Mouse (Mus musculus): ENCODE measurements around the gene Rapgef4.

The Rapgef4 gene

DNA sequence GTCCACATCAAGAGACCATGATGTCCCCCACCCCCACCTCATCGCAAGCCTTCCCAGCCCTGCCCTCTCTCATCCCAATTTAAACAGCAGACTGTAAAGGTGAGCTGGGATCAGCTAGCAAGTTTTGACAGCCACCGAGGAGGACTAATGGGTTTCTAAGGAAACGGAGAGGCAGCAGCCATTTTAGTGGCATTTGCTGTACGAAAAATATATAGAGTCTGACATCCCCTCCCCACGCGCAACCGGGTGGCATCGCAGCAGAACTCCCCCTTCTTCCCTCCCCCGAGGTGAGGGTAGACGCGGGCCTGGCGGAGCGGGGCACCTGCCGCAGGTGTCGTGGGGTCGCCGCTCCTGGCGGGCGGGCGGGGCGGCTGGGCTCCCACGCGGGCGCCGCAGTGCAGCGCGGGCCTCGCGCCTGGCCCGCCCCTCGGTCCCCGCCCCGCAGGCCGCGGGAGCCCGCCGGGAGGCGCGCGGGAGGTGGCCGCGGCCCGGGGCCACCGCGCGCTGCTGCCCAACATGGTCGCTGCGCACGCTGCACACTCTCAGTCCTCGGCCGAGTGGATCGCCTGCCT lies at the start of gene Rapgef4:
Gene Rapgef4, plus strand, starts transcription at position 470 of the 572 bp plus-strand sequence.
- in situ Hi-C loops (cut with MboI; ENCODE audit: low sequenced_read_pairs), result no loop called here

DNA sequence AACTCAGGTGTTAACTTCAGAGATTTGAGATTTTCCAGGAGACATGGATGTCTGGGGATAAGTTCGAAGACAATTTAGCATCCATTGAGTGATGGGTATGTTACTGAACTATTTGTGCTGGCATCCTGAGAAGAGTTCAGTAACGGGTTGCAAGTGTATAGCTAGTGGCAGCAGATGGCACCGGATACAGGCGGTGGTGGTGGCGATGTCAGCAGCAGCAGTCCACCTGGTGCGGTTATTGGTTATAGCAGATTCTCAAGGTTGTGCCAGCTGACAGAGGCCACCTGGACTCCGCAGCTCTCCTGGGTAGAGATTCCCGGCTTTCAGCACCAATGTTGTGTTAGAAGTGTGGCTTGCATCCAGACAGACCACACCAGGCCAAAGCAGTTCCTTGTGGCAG lies 47.0 kb upstream of the Rapgef4 start:
- in situ Hi-C loops (cut with MboI; ENCODE audit: low sequenced_read_pairs), result no loop called here

DNA sequence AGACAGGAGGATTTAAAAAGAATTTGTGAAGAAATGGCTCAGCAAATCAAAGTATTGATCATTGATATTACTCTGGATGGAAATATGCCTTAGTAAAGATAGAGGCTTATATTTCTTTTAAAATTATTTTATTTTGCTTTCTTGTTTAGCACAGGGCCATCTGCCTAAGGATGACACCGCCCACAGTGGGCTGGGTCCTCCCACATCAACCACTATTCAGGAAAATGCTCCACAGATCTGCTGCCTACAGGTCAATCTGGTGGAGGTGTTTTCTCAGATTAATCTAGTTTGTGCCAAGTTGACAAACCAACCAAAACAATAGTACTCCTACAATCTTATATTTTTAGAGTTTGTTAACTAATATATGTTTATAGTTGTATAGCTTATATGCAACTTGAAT lies 44.3 kb upstream of the Rapgef4 start:
- in situ Hi-C loops (cut with MboI; ENCODE audit: low sequenced_read_pairs), result no loop called here

DNA sequence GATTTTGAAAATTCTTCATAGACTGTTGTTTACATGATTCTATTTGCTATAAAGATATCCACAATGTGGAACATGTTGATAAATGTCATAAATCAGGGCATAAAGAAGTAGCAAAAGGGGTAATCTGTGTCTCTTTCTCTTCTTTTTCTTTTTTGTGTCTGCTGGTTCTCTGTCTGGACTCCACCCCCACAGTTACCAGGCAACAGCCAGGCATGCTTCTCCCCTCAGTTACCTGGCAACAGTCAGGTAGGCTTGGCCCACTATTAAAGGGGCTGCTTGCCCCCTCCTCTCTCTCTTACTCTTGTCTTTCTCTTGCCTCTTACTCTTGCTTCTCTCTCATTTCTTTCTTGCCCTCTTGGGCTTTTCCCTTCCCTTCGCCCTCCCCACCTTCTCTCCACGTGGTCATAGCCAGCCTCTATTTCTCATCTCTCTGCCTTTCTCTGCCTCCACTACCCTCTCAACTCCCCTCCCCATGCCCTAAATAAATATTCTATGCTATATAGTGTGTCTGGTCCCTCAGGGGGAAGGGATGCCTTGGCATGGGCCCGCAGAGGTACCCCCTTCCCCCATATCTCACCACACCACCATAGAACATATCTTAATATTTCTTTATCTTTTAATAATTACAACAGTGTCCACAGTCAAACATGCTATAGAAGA lies 43.3 kb upstream of the Rapgef4 start:
- in situ Hi-C loops (cut with MboI; ENCODE audit: low sequenced_read_pairs), result no loop called here

DNA sequence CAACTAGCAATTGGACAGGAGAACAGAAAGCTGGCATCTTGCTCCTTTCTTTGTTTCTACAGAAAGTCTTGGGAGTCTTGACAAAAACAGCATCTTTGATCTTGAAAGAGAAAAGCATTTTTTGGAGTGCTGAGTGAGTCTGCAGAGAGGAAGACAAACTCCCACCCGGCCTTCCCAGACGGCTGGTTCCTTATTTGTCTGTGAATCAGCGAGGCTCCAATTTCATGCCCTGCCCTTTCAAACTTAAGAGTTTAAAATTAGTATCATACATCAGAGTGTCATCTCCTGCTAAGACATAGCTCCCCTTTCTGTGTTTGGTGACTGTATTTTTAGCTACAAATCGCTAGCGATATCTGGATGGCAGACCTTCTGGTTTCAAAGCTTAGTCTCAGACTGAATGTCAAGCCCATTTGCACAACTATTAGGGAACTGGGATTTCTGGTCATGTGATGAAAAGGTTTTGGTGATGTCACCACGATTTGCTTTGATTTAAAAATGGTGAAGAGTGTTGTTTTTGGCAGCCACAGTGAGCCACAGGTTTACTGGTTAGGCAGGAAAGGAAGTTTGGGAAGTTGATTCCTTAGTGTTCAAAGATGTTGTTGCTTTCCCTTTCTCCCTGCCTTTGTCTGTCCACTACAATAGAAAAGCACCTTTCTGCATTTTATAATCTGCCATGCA lies 42.2 kb upstream of the Rapgef4 start:
- in situ Hi-C loops (cut with MboI; ENCODE audit: low sequenced_read_pairs), result no loop called here

DNA sequence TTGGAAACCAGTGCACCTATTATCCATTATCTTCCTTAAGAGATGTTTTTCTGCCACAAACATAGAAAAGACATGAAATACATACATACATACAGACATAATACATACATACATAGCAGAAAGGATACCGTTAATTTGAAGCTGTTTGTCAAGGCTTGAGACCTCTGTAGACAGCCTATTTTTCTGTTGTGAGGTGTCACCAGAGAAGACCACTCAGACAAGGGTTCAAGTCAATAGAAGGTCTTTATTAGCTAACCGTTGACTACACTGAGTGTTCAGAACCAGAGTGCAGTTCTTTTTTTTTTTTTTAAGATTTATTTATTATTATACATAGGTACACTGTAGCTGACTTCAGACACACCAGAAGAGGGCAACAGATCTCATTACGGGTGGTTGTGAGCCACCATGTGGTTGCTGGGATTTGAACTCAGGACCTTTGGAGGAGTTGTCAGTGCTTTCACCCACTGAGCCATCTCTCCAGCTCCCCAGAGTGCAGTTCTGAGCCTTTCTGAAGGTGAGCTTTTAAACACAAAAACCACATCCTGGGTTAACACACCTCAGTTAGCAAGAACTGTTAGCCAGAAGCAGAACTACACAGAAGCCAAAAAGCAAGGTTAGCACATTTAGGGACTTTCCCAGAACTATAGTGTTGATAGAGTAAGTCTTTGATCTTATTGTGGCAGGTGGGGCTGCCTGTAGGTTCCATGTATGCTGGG lies 39.9 kb upstream of the Rapgef4 start:
- in situ Hi-C loops (cut with MboI; ENCODE audit: low sequenced_read_pairs), result no loop called here

DNA sequence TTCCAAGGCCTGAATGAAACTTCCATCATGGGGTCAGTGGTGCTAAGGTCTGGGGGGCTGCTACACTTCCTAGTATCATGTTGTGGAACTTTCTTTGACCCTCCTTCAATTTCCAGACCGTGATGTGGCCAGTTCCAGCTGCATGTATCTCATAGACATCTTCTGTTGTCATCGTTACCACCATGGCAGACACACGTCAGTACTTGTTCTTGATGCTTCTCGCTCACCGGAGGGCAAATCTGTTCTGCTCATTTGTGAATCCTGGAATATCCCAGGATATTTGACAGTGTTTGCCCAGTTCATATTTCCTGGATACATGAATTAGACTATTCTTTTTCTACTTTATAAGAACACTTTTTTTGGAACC lies 39.3 kb upstream of the Rapgef4 start:
- in situ Hi-C loops (cut with MboI; ENCODE audit: low sequenced_read_pairs), result no loop called here

DNA sequence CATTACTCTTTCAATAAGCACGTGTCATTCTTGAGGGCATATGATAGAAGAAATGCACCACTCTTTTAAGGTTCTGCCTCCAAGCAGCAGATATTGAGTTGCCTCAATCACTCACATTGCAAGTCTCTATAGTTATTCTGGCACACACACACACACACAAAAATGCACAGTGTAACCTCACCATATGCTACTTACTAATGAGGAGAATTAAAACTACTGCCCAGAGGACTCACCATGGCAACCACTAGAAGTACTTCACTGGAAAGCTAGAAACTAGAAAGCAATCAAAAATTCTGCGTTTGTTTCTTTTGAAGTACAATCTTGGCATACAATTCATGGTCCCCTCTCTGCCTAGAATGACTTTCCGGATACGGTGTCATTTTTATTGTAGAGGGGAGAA lies 29.8 kb upstream of the Rapgef4 start:
- in situ Hi-C loops (cut with MboI; ENCODE audit: low sequenced_read_pairs), result no loop called here

DNA sequence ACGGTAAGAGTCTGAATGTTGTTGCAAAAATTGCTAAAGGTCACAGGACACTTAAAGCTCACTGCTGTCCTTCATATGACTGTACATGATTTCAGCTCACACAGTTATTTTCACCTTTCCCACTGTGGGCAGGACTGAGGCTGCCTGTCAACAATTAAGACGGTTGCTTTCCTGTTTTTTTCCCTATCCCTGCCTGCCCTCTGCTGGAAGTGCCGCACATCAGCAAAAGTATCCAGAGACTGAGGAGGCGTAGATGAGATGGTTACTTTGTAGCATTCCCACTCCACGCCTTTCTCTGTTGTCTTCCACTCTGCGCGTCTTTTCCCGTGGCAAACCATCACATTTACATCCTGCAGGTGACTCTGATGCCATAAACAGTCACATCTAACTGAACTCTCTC lies 25.4 kb upstream of the Rapgef4 start:
- in situ Hi-C loops (cut with MboI; ENCODE audit: low sequenced_read_pairs), result no loop called here

DNA sequence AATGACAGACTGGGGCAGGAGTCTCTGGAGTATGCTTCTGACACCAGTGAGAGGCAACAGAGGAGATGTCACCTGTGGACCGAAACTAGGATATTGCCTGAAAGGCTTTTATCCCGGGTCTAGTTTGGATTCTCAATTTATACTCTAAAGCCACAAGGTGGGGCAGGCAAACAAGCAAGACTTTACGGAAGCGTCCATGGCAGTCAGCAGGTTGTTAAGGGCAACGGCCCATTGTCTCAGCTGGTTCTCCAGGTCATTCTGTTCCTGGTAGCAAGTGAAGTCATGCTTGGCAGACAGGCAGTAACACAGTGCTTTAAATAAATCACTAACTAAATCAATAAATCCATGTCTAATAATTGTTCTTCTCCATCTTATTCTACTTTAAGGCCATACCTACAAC lies 24.6 kb upstream of the Rapgef4 start:
- in situ Hi-C loops (cut with MboI; ENCODE audit: low sequenced_read_pairs), result no loop called here

DNA sequence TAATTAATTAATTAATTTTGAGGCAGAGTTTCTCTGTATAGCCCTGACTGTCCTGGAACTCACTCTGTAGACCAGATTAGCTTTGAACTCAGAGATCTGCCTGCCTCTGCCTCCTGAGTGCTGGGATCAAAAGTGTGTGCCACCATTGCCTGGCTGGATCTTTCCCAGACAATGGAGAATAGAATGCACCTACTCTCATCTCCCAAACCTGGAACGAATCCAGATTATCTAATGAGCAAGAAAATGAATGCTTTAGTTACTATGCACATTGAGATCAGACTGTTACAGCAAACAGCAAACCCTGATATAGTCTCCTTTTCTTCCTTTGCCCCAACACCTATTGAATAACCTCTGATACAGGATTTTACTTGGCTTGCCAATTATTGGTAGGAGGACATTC lies 23.1 kb upstream of the Rapgef4 start:
- in situ Hi-C loops (cut with MboI; ENCODE audit: low sequenced_read_pairs), result no loop called here

DNA sequence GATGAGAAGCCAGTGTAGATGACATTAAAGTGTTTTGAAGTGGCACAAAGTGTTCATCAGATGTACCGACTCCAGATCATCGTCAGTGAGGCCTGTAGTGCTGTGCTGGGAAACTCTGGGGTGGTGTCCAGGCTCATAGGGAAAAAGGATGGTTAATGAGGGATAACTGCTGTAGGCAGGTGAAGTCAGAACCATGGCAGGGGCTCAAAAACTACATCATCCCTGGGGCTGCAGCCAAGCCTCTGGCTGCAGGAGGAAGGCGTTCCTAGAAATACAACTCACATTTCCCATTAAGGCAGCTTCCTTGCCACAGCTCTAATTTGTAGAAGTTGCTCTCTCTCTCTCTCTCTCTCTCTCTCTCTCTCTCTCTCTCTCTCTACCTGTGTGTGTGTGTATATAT lies 22.6 kb upstream of the Rapgef4 start:
- in situ Hi-C loops (cut with MboI; ENCODE audit: low sequenced_read_pairs), result no loop called here

DNA sequence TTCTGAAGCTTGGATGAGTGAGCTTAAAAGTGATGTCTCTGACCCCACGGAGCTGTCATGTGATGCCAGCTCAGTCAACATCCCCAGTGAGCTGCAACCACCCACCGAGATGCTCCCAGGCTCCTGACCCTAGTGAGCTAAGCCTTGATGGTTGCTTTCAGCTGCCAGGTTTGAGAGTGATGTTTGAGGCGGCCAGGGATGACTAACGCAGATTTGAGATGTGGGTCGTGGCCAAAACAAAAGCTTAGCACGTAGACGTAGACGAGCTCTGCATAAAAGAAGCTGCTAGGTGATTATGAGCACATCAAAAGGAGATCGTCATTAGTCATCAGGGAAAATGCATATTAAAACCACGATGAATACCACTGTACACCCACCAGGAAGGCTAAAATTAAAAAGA lies 16.8 kb upstream of the Rapgef4 start:
- in situ Hi-C loops (cut with MboI; ENCODE audit: low sequenced_read_pairs), result no loop called here

DNA sequence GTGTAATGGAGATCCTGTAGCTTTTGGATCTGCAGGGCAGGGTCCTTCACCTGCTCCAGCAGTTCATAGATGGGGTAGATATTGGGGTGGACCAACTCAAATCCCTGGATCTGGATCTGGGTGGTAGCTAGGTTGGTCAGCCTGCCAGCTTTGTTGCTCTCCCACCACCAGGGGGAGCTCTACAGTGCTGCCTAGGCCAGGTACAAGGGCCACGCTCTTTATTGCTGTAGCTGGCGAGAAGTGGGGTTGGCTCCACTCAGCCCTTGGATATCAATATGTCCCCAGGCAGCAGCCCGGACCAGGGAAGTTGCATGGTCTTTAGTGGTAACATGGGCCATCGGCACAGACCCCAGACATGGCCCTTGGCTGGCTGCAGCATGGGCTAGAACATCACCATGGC lies 15.6 kb upstream of the Rapgef4 start:
- in situ Hi-C loops (cut with MboI; ENCODE audit: low sequenced_read_pairs), result no loop called here

DNA sequence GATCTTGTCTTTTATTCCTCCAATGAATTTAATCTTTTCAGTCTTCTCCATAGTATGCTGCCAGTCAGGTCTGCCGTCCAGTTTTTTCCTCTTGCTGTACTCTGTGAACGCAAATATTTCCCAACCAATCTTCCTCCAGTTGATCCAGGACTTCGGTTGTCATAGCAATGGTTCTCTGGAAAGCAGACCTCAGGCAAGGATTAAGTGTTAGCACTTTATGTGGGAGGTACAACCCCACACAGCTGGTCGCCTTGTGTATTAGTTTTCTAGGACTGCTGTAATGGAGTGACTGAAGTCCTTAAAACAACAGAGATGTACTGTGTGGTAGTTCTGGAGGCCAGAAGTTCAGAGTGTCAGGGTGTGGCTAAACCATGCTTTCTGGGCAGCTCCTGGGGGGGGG lies 14.3 kb upstream of the Rapgef4 start:
- in situ Hi-C loops (cut with MboI; ENCODE audit: low sequenced_read_pairs), result no loop called here

DNA sequence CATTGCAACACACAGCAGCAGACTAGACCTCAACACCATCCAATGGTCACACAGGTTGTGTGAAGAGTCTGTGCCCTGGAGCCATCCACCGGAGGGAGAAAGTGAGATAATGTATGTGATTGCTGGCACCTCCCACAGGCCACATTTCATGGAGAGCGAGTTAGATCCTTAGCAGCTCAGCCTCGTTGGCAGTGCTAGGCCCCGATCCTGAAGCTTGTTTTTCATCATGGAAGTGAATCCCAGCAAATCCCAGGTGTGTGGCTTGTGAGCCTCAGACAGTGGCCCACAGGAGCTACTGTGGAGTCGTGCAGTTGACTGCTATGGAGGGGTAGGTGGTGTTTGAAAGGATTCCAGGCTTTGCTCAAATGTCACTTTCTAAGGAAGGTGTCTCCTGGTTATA lies 13.2 kb upstream of the Rapgef4 start:
- in situ Hi-C loops (cut with MboI; ENCODE audit: low sequenced_read_pairs), result no loop called here

DNA sequence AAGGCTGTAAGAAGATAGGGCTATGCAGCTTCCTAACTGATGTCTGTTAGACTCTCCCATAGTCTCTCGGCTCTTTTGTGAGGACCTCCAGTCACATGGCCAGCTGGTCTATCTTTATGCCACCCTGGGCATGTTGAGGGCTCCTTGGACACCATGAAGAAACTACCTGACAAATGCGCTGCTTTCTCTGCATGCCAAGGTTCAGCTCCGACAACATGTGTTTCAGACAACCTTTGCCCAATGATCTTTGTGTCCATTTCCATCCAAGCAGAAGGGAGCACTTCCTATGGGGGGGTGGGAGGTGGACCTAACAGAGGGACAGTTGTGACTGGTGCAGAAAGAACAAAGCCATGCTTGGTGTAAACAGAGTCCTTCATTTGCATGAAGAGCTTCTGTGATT lies 7.4 kb upstream of the Rapgef4 start:
- in situ Hi-C loops (cut with MboI; ENCODE audit: low sequenced_read_pairs), result no loop called here

DNA sequence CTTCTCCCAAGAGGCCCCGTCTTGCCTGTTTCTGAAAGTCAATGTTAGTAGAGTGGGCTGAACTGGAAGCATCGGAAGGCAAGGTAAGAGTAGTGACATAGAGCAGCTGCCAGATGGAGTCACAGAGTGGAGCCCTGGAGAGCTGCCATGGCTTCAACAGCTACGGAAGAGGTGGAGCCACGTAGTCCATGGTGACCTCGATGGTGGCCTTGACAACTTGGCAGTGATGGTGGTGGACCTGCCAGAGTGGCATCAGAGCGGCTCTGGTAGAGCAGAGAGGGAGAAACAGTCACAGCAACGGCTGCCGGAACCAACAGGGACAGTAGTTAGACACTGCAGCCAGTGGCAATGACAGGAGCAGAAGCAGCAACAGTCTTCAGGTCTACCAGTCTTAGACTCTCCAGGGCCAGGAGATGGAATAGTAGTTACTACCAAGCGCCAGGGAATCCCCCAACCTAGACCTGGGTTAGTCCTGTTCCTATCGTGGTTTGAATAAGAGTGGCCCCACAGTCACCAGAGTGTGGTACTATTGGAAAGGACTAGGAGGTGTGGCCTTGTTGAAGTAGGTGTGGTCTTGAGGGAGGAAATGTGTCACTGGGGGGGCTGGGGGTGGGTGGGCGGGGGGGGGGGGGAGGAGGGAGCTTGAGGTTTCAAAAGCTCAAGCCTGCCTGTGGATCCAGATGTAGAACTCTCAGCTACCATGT lies 6.7 kb upstream of the Rapgef4 start:
- in situ Hi-C loops (cut with MboI; ENCODE audit: low sequenced_read_pairs), result no loop called here

DNA sequence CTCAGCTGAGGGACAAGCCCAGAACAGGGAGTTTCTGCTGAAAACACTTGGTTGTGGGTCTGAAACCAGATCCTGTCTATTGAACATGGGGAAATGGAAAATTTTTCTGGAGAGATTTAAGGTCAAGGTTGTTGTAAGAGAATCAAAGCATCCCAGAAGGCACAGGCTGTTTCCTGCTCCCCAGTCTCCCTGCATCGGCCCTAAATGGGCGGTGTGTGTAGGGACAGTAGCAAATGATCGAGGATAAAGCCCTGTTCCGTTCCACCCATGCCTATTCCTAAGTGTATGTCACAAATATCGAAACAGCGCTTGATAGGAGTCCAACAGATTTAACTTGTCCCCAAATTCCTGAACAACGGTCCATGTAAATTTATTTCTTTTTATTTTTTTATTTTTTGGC lies 1.1 kb upstream of the Rapgef4 start:
- in situ Hi-C loops (cut with MboI; ENCODE audit: low sequenced_read_pairs), result no loop called here

DNA sequence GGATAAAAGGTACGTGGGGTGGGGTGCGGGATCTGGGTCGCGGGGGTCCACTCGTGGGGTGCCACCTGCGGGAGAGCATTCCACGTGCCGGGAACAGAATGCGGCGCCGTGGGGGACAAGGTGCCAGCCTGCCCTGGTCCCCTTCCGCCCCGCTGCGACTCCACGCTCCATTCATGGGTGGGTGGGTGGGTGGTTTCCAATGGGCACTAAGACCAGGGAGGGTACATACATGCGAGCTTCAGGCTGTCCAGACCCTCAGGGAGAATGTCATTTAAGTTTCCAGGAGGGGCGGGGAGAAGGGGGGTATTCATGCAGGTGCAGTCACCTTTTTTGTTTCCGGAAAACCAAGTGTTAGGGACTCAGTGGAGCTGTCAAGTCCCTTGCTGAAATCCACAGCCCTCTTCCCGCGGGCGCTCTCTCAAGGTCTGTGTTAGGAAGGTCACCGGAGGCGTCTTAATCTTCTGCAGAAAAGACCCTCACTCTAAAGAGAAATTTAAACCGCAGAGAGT lies 357 bp downstream of the Rapgef4 start:
- in situ Hi-C loops (cut with MboI; ENCODE audit: low sequenced_read_pairs), result no loop called here

DNA sequence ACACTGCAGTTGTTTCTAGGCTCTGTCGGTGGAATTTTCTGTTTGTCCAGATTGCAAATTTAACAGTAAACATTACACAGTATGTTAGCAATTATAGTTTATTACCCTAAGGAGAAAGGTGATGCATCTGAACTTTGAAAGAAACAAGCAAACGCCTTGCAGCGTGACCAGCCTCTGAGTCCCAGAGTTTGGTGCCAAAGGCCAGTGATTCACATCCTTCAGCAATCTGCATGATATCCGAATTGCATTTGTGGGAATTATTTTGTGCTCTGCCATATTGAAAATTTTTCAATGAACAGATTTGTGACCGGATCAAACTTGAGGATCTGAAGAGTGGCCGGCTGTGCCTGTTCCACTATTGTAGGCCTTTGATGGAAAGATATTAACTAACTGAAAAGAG lies 856 bp downstream of the Rapgef4 start:
- in situ Hi-C loops (cut with MboI; ENCODE audit: low sequenced_read_pairs), result no loop called here

Measured in CH12F3 (cell line).